Comparison of ENCODE assay signal across 10 mouse cellular contexts in the genomic region with DNA sequence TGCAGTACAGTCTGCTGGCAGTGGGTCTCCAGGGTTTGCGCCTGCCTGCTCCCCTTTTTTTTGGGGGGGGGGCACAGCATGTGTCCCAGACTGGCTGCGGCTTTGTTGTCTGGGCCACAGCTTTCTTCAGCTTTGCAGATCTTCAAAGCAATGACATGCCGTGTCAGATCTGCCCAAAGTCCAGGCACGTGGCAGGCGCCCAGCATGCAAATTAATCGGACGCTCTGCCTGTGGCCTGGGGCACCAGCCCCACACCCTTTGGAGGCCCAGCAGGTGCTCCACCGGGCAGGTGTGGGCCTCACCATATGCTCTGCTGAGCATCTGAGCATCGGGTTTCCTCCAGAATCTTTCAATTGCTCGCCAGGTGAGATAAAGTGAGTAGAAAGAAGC.
A peak's percentile ranks its signal among the peaks of the same experiment; 100 is the strongest.
DNase-seq lines count a peak whose midpoint lies in the region; ATAC-seq lines count a peak whose summit lies in the region.
"Had no signal": no experiment of that assay in that cellular context is flagged by ENCODE, and none has a peak within 500 bp of the region (broad histone marks: within the 10 kb centered on the region; RNA-seq: fewer than 3 reads in every experiment).

No protein-coding gene starts in this region.

- no peak overlapping the region for H3K4me3 ChIP-seq in heart, embryonic 11.5 days (ENCODE audit: low read depth, low read length)
- H3K4me3 ChIP-seq in forebrain, embryonic 12.5 days (replicated peaks) = no peak overlapping the region
- H3K4me3 ChIP-seq in neural tube, embryonic 13.5 days = no peak overlapping the region

- H3K36me3 ChIP-seq in heart, embryonic 11.5 days (ENCODE audit: control insufficient read depth, insufficient read depth, low read length) = no peaks in the 10 kb centered on the region
- no peaks in the 10 kb centered on the region for H3K36me3 ChIP-seq in forebrain, embryonic 12.5 days (replicated peaks)
- H3K36me3 ChIP-seq in neural tube, embryonic 13.5 days = no peaks in the 10 kb centered on the region

- H3K27ac ChIP-seq in heart, embryonic 11.5 days (ENCODE audit: low read depth, low read length) = no peak overlapping the region
- H3K27ac ChIP-seq in forebrain, embryonic 12.5 days = peak overlapping the region; percentile 91
- H3K27ac ChIP-seq in neural tube, embryonic 13.5 days (replicated peaks) = peak overlapping the region; percentile 84
- H3K27ac ChIP-seq: liver, embryonic 14.5 days had no signal

- H3K4me2 ChIP-seq in heart, embryonic 11.5 days = peak overlapping the region; percentile 35
- H3K4me2 ChIP-seq in forebrain, embryonic 12.5 days = peak overlapping the region; percentile 25
- H3K4me2 ChIP-seq in neural tube, embryonic 13.5 days = 0 out of 2 replicates have a peak overlapping the region, but pooled peaks have one; percentile 3

- peaks cover 57% of the 10 kb centered on the region for H3K27me3 ChIP-seq in heart, embryonic 11.5 days (ENCODE audit: control insufficient read depth, insufficient read depth, low read length)
- H3K27me3 ChIP-seq in forebrain, embryonic 12.5 days = peaks cover 82% of the 10 kb centered on the region
- peaks cover 61% of the 10 kb centered on the region for H3K27me3 ChIP-seq in neural tube, embryonic 13.5 days

- ATAC-seq in heart, embryonic 11.5 days (replicated peaks; ENCODE audit: insufficient number of reproducible peaks, low FRiP score, low TSS enrichment) = no peak
- peak; percentile 9 for ATAC-seq in forebrain, embryonic 12.5 days (ENCODE audit: low FRiP score)
- 0 out of 2 replicates have a peak, but pooled peaks have one; percentile 3 for ATAC-seq in neural tube, embryonic 13.5 days (ENCODE audit: low read depth)

- H3K4me1 ChIP-seq in heart, embryonic 11.5 days (ENCODE audit: control insufficient read depth, insufficient read depth, low read length) = peaks cover 23% of the 10 kb centered on the region
- peaks cover 65% of the 10 kb centered on the region for H3K4me1 ChIP-seq in forebrain, embryonic 12.5 days
- peaks cover 59% of the 10 kb centered on the region for H3K4me1 ChIP-seq in neural tube, embryonic 13.5 days (replicated peaks)

- DNase-seq in heart, postnatal 4 days = no peak
- DNase-seq in kidney, adult 9 months = peak; percentile 70
- DNase-seq in urinary bladder, postnatal 36 days (ENCODE audit: low spot score in 2 of 2) = no peak
- no peak for DNase-seq in thymus, postnatal 36 days
- DNase-seq in urinary bladder, adult 18-20 months (ENCODE audit: low spot score in 2 of 2) = no peak
- DNase-seq: adrenal gland, postnatal 25 days had no signal

- H3K9me3 ChIP-seq in heart, embryonic 11.5 days (replicated peaks; ENCODE audit: control insufficient read depth, low read length) = no peaks in the 10 kb centered on the region
- H3K9me3 ChIP-seq in forebrain, embryonic 12.5 days = no peaks in the 10 kb centered on the region
- H3K9me3 ChIP-seq in neural tube, embryonic 13.5 days = no peaks in the 10 kb centered on the region; the same call in 1 of the 2 replicates

- WGBS in heart, embryonic 11.5 days (ENCODE audit: insufficient replicate concordance) = 20% methylated on average over 10 of the region's 10 CpGs
- WGBS in forebrain, embryonic 12.5 days = 4% methylated on average over 10 of the region's 10 CpGs
- WGBS in neural tube, embryonic 13.5 days = 4% methylated on average over 10 of the region's 10 CpGs

- no peak overlapping the region for H3K9ac ChIP-seq in heart, embryonic 11.5 days (ENCODE audit: low read depth, low read length)
- H3K9ac ChIP-seq in forebrain, embryonic 12.5 days = no peak overlapping the region
- 0 out of 2 replicates have a peak overlapping the region, but pooled peaks have one; percentile 14 for H3K9ac ChIP-seq in neural tube, embryonic 13.5 days
- H3K9ac ChIP-seq: liver, embryonic 14.5 days had no signal
